Mouse (Mus musculus) lung, adult 18-20 months (tissue): ENCODE measurements around the gene Tifa.

Experiments
- DNase-seq, 2 experiments: peaks; one replicate each; pipeline ENCODE4 v3.0.0; 2022; ENCODE audit warnings: mixed read lengths in 2 of 2

Tifa gene

DNA sequence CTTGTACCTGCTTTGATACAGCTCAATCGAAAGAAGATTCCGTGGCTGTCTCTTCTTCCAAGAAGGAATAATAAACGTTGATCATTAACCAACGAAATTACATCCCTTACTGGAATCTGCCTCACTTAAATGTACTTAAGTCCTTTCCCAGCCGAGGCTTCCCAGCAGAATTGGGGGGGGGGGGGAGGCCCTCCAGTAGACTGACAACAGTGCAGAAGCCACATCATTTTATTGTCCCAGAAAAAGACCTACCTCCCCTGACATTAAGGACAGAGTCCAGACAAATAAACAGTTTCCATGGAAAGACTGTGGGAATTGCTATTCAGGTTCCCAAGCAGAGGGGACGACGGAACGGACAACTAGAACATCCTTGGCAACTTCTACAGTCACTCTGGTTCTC is 686 bp upstream of the Tifa start:
- DNase-seq, result no peak

DNA sequence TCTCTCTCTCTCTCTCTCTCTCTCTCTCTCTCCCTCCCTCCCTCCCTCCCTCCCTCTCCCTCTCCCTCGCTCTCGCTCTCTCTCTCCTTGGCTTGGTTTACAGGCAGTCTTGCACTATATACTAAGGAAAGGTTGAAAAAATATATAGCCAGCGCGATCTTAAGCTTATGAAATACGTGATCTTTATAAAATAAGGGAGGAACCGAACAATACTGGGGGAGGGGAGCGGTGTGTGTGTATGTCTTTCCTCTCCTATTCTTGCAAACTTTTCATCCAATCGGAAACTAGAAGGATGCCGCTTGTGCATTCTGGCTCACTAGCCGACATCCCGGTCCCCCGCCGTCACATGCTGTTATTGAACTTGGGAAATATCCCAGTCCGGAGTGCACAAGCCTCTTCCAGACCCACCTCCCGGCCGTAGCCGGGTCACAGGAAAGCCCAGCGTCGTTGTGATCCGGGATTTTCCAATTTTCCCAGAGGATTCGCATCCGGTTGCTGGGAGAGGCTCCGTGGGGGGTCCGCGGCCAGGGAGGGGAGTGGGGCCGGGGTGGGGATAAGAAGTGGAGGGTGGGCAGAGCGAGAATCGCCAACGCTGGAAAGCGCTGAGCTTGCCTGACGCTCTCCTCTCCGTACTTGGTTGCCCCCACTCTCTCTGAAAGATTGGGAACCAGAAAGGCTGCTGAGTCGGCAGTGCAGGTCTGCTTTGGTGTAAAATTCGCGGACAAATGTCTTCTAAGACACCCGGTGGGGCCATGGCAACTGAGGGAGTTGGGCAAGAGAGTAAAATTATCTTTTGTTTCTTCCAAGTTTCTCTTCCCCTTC is 840 bp downstream of the Tifa start:
- peak; percentile 27 to 49 for DNase-seq

DNA sequence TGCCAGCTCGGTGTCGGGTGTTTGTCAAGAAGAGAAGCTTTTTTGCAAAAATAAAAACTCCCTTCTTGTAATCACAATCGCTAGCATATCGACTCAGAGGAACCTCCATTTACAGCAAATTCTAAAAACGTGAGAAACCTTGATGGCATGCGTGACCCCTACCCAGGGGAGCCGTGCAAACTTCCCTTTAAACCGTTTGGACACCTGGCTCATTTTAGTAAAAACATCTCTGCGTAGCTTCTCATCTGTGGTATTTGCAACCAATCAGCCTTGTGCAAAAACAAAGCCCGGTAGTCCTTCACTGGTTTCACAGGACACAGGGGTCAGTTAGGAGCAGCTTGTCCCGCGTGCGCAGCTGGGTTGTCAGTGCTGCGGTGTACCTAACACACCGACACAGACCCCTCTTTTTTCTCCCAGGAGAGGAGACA is 1.5 kb downstream of the Tifa start:
- DNase-seq, result no peak

DNA sequence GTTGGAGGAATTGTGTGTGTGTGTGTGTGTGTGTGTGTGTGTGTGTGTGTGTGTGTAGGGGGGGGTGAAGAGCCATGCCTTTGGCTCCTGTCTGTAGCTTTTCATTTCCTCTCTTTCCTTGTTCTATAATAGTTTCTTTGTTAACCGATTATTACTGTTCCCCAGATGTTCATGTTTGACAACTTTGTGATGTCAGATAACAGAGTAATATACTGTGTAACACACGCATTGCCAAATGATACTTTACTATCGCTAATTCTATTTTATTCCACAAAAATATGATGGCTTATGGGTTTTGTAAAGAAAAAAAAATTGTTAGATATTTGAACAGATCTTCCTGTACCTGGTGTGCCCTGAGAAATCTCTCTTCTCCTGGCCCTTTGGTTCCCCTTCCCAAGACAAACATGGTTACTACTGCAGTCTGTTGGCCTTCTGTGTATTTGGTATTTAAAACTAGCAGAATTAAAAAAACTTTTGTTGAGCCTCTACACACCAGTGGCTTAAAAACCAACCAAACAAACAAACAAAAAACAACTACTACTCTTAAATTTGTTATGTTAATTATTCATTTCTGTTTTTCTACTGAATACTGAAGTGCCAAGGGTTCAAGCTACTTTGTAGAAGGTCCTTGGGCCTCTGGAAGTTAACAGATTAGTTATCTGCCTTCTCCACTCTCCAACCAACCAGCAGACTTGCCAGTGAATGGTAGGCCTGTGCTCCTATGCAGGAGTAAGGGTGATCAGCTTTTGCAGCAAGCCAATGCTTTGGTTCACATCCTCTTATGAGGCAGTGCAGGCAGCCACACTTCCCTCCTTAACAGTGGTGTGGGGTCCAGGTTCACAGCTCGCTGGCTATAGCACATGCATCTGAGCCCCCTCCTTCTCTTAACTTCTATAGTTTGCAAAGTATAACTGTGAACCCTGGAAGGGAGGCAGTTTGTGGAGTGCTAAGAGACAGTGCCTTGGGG is 2.3 kb downstream of the Tifa start:
- DNase-seq, result no peak

DNA sequence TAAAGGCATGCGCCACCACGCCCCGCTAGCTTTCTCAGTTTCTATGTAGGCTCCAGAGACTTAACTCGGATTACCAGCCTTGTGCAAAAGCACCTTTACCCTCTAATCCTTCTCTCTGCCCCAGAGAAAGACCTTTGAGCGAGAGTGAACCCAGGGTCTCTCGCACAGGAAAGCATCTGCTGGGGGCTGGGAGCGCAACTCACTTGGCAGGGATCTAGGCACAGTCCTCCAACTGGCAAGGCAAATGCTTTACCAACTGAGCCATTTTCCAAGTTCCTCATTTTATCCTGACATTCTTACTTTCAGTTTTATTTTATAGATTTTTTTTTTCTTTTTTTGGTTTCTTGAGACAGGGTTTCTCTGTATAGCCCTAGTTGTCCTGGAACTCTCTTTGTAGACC is 3.4 kb downstream of the Tifa start:
- no peak for DNase-seq

DNA sequence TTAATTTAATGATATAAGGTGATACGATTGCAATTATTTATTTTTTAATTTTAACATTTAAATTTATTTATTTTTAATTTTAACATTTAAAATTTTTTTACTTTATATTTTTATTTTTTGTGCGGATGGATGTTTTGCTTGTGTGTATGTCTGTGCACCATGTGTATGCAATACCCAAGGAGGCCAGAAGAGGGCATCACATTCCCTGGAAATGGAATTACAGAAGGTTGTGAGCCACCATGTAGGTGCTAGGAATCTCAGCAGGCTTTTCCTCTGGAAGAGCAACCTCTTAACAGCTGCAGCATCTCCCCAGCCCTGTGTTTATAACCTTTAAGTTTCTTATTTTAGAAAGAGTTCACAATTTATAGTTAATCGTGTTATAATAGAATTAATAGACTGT is 6.2 kb downstream of the Tifa start:
- DNase-seq, result no peak

DNA sequence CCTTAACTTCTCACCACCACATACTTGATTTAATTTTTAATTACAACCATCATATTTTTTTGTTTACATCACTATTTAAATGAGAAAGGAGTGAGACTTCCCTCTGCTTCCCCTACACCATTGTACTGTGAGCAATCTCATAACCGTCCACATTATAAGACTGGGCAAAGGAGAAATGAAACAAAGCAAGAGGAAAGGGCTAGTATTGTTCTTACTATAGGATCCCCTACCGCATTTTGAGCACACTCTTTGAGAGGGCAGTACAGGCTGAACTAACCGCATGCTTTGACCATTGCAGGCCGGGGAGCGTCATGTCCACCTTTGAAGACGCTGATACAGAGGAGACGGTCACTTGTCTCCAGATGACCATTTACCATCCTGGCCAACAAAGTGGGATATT is 6.7 kb downstream of the Tifa start:
- no peak for DNase-seq

DNA sequence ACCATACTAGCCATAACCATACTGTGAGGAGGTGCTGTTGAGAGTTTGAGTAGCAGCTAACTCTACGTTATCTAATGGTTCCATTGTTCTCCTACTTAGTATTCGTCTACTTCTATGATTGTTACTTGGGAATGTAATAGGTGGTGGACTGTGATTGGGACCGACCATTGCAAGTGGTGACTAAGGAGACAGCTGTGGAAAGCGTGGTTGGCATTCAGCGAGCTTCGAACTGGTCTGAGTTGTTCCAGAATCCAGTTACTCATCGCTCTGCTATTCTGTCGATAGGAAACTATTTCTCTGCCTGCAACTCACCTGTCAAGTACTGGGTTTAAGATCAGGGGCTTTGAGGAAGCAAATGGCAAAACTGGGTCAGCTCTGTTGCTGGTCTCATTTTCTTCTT is 11.6 kb downstream of the Tifa start:
- DNase-seq, result no peak

DNA sequence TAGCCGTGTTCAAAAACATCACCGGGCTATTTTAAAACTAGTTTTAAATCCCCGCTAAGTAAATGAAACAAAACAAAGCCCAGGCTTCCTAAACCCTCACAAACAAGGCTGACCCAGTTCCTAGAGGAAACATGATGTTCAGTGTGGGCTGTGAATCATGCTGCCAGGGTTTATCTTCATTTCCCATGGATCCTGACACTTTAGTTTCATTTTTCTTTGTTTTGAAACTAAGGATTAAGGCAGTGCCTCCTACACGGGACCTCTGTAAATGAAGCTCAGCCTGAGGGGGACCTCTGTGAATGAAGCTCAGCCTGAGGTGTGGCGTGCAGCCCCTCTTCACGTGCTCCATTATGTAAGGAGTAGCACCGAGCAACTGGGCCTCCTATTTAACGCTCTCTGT is 13.2 kb downstream of the Tifa start:
- no peak for DNase-seq

DNA sequence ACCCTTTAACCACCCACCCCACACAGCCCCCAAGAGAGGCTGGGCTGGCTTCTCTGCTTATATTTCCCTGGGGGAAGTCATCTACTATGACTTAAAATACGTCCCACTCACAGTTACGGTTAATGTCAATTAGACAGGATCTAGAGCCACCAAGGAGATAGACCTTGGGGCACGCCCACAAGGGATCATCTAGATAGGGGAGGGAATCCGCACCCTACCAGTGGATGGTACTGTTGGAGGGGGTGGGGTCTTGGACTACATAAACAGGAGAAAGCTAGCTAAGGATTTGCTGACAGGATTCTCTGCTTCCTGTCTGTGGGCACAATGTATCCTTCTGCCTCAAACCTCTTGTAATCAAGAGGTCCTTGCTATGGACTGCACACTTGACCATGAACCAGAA is 14.8 kb downstream of the Tifa start:
- no peak for DNase-seq

DNA sequence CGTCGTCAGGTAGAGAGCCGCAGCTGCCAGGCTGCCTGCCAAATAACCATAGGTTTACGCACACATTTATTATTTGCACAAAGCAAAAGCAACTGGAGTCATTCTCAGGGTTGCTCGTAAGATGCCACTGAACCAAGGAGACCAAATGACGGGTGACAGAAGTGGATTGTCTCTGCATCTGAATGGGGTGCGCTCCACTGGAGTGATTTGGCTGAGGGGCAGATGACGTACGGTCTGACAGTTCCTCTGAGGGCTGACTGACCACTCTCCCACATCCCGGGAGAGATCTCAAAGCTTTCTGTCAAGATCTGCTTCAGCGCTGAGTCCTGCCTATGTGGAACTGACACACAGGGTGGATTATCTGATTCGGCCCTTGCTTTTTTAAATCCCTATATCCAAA is 15.5 kb downstream of the Tifa start:
- no peak for DNase-seq

DNA sequence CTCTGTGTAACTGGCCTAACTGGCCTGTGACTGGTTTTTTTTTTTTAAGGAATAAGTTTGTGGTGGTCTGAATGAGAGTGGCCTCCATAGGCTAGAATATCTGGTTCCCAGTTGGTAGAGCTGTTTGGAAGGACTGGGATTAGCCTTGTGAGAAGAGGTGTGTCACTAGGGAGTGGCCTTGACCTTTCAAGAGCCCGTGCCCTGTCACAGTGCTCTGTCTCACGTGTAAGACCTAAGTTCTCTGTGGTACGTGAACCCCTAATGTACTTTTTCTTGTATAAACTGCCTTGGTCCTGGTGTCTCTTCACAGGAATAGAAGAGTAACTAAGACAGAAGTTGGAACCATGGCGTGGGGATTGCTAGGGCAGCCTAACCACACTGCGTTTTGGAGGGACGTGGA is 16.4 kb downstream of the Tifa start:
- no peak for DNase-seq

DNA sequence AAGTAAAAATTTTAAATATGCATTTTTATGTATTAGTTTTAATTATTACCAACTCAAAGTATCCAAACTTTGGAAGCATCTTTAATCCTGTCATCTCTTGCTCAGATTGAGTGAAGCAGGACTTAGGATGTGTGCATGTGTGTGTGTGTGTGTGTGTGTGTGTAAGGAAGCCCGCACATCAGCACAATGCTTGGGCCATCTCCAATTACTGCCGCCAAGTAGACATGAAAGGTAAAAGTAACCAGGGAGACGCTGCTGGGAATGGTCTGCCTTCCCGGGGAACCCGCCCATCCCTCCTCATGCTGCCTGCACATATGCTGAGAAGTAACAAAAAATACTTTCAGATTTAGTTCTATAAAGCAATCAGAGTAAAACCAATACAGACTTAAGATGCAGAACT is 18.2 kb downstream of the Tifa start:
- no peak for DNase-seq

DNA sequence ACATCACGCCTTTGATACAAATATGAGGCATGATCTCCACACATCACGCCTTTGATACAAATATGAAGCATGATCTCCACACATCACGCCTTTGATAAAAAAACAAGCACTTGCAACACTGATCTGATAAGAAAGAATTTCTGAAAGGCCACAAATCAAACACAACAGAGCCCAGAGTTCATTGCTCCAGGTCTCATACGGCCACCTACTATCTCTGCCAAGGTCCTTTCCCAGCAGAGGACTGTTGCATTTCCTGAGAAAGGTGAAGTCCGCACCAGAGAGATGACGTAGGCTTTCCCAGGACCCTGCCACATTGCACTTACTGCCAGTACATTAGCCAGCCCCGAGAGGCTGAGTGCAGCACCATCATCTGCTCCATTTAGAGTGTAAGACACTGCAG is 19.5 kb downstream of the Tifa start:
- no peak for DNase-seq

DNA sequence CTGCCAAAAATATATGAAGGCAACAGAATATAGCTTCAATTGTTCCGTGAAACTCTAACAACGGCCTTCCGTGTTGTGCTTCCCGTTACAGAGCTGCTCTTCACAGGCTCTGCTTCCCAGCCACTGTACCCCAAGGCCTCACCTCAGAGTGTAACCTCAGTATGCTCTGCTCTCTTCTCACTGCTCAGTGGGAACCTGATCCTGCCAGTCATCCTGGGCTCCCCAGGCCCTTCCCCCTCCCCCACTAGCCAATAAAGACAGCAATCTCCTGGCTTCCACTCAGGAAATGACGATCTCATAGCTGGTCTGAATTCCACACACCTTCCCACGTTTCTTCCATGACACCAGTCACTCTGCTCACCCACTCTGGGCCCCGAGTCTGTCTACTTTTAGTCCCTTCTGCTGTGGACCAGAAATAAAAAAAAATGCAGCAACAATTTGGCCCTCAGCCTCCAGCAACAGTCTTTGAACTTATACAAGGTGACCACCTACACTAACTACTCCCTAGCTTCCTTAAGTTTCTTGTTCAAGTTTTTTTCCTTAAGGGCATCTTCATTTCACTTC is 27.6 kb downstream of the Tifa start:
- DNase-seq, result no peak

DNA sequence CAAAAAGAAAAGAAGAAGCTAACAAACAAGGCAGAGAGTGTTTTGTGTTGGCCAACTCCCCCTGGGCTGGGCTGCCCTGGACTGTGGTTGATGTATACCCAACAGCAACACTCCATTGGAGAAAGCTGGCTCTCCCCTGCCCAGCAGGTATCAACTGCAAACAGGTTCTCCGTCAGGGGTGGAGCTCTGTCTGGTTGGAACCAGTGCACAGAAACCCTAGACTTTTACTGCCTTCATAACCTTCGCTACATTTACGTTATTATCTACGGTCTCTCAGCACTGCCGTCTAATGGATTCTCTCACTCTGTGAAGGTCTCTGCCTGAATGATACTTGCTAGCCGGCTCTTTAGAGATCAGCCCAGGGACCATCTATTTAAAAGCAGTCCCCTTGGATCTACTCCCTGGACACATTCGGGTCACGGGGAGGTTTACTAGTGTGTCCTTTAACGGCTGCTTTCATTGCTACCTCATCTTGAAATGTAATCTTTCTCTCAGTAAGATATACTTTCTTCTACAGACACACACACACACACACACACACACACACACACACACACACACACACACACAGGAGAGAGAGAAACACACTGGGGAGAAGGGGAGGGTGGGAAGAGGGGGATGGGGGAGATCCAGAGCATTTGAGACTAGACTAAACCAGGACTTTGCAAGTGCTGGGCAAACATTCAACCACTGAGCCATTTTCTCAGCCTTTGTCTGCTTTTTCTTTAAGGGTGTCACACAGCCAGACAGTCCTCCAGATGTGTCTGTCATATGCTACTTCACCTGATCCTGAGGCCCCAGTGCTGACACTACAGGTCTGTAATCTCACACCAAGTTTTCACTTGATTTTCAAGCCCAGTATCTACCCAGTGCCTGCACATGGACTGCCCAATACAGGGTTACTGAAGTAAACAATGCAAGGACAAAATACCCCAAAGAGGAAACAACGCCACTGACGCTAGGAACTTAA is 29.4 kb downstream of the Tifa start:
- no peak for DNase-seq

DNA sequence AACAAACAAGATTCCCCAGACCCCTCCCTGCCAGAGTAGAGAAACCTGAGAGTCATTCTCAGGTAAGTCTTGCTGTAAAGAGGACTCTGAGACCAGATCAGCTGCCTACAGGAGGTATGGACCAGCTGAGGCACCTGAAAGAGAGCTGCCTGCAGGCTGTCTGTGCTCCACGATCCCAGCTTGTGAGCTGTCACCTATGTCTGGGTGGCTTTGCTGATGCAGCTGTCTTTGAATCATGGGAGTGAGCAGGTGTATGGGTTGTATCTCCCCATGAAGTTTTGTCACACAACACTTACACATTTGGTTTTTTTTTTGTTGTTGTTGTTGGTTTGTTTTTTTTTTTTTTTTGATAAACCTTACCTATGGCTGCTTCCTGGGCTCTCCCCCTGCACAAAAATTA is 30.8 kb downstream of the Tifa start:
- no peak for DNase-seq

DNA sequence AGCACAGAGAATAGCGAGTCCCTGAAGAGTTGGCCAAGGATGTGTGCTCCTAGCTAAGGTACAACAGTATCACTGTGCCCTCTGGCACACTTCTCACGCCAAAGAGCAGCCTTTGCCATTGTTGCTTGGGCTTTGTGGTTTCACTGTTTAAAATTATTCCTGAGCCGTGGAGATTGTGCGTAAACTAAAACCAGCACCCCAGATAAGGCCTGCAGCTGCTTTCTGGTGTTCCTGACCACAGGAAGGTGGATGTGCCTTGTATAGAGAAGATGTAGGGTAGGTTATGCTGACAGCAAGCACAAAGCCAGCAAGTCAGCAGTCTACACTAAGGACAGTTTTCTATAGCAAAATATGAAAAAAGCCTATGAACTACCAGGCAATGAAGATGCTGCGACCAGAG is 31.6 kb downstream of the Tifa start:
- no peak for DNase-seq

DNA sequence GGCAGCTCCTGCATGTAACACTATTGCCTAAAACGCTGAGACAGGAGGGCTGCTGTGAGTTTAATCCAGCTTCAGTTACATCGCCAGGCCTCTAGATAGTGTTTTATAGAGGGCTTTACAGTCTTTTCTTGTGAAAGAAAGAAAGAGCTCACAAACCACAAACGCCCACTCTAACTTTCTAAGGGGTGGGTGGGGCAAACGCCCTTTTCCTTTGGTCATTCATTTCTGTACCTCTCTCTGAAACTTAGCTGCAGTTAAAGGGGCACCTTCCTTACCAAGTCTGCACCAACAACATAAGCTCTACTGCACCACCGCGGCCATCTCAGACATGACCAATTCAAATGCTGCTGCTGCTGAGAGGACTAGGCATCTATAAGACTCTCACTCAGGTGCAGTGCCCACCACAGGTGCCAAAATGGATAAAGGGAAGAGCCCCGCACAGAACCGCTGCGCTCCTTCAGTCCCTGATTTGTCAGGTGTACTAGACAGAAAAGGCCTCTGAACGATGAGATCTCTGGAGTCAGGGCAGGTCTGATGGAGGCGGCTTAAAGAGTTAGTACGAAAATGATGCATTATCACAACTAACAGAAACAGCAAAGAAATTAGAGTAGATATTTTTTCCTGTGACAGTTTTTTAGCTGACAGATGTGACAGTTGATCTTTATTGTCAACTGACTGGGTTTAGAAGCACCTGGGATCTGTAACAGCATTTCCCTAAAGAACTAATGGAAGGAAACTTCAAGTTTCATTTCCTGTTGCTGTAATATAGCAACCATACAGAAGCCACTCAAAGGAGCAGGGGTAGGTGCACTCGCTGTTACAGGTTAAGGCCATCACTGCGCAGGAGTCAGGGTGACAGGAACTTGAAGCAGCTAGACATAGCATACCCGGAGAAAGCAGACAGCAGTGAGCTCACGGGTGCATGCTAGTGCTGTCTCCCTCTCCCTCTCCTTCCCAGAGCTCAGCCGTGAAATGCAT is 34.6 kb downstream of the Tifa start:
- DNase-seq, result no peak

DNA sequence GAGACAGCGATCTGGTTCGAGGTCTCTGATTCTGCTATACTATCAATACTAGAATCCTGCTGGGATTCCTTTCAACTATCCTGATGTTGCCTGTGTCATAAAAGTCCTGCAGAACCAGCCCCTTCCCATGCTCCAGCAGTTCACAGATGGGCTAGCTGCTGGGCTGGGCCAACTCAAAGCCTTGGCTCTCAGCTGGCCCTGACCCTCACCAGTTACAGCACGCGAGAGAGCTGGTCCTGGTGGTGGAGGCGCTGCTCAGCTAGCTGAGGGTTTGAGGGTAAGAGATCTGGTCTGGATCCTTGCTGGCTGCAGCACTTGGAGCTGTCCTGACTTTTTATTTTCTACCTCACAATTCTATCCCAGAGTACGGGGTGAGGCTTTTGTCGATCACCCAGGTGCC is 36.9 kb downstream of the Tifa start:
- no peak for DNase-seq

DNA sequence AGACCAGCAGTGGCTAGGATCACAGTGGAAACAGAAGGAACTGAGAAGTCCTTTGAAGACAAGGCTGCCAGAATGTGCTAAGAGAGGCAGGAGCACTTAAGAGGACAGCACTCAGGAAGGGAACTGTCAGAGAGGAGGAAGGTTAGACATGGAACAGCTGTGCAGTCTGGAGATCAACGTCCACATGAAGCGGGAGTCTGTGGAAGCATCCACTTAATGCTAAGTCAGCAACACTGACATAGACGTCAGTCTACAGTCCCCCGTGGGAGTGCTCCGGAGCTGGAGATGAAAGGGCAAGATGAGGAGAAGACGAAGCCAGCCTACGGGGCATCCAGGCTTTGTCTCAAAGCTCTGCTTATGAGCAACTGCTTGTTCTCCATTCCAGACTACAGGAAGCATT is 37.5 kb downstream of the Tifa start:
- DNase-seq, result peak in 1 of 2 experiments; percentile 7
